Mouse (Mus musculus) olfactory bulb, adult 2 months (tissue): ENCODE measurements around the gene Abl1.

ENCODE experiments used
- CTCF ChIP-seq: fragments of 200-500 bp; IDR thresholded peaks from 2 replicates; pipeline ENCODE4 v1.5.1; 2012; ENCODE audit warnings: low read depth, mild to moderate bottlenecking, low read length, moderate library complexity; ENCODE audit not compliant: insufficient read depth
- POLR2A ChIP-seq: fragments of 200-500 bp; IDR thresholded peaks from 2 replicates; pipeline ENCODE4 v1.6.1; 2012; ENCODE audit warnings: mild to moderate bottlenecking, low read depth, low read length, moderate library complexity; ENCODE audit not compliant: insufficient read depth

DNA sequence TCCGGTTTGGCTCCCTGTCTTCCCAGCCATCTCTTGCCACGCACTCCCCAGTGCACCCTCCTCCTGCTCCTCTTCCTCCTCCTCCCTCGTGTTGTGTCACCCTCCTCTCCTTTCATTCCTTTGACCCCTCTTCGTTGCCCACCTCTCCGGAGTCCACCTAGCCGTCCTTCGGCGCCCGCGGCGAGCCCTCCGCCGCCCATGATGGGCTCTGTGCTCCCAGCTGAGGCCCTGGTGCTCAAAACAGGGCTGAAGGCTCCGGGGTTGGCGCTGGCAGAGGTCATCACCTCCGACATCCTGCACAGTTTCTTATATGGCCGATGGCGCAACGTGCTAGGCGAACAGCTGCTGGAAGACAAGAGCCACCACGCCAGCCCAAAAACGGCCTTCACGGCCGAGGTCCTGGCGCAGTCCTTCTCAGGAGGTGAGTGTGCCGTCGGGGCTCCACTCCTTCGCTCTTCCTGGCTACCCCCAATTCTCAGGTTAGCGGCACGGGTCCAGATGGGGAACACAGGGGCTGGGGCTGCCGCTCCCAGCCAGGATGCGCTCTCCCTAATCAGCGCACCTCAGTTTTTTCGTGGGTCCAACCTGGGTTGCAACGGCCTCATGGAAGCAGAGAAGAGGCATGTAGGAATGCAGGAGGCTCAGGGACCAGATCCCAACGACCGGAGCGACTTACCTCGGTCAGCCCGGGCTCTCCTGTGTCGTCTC, 48.1 kb upstream of the Abl1 start, which contains the start of gene Prdm12:
- TF ChIP-seq POLR2A (no peak), CTCF (no peak)
